Mouse (Mus musculus) MEL (cell line): ENCODE data around the gene Hmgcs1. TPM values are rescaled to one million over a fixed set of nuclear protein-coding genes. Genes with fewer than 3 reads are reported as not detected.

ENCODE experiments used
- DNase-seq: peaks from one replicate; pipeline ENCODE4 v3.0.0; 2011; ENCODE audit warnings: low read depth, low spot score
- H3K27ac ChIP-seq: 2 replicates; pipeline ENCODE4 v1.5.1; 2012; ENCODE audit warnings: low read depth, mild to moderate bottlenecking, control low read depth, low read length, moderate library complexity; ENCODE audit not compliant: control insufficient read depth
- H3K27me3 ChIP-seq, 2 experiments: fragments of 150-350 bp in 1 of 2; sonication (generic) in 1 of 2; 2 replicates each; pipeline ENCODE4 v1.6.1; 2012; ENCODE audit warnings: low read length in 2 of 2, mild to moderate bottlenecking in 2 of 2, improper control_type of control experiment in 1 of 2, moderate library complexity in 1 of 2; ENCODE audit not compliant: insufficient read depth in 2 of 2, control insufficient read depth in 1 of 2
- H3K36me3 ChIP-seq, 2 experiments: 2 replicates each; pipeline ENCODE4 v1.6.1; 2012 to 2014; ENCODE audit warnings: low read length in 2 of 2, improper control_type of control experiment in 1 of 2, inconsistent platforms in 1 of 2, mild to moderate bottlenecking in 1 of 2; ENCODE audit not compliant: insufficient read depth in 2 of 2, control insufficient read depth in 1 of 2
- H3K4me1 ChIP-seq, 2 experiments: fragments of 150-350 bp in 1 of 2; sonication (generic) in 1 of 2; 2 replicates each; pipeline ENCODE4 v1.6.1; 2012; ENCODE audit warnings: low read length in 2 of 2, improper control_type of control experiment in 1 of 2, mild to moderate bottlenecking in 1 of 2; ENCODE audit not compliant: insufficient read depth in 2 of 2, control insufficient read depth in 1 of 2
- H3K4me3 ChIP-seq, 2 experiments: fragments of 150-350 bp in 1 of 2; sonication (generic) in 1 of 2; 2 replicates each; pipeline ENCODE4 v1.5.1; 2012; ENCODE audit warnings: low read depth in 2 of 2, low read length in 2 of 2, mild to moderate bottlenecking in 2 of 2, moderate library complexity in 2 of 2, control low read depth in 1 of 2, improper control_type of control experiment in 1 of 2; ENCODE audit not compliant: control insufficient read depth in 1 of 2, insufficient read depth in 1 of 2
- H3K79me2 ChIP-seq: 2 replicates; pipeline ENCODE4 v1.6.1; 2012; ENCODE audit warnings: mild to moderate bottlenecking, low read length, moderate library complexity; ENCODE audit not compliant: control insufficient read depth, poor library complexity, insufficient read depth
- H3K9ac ChIP-seq: 2 replicates; pipeline ENCODE4 v1.6.1; 2012; ENCODE audit warnings: low read depth, mild to moderate bottlenecking, control low read depth, low read length, moderate library complexity; ENCODE audit not compliant: control insufficient read depth, poor library complexity, severe bottlenecking
- H3K9me3 ChIP-seq: fragments of 150-350 bp; sonication (generic); replicated peaks from 2 replicates; pipeline ENCODE4 v1.6.1; 2012; ENCODE audit warnings: mild to moderate bottlenecking, low read length, improper control_type of control experiment, moderate library complexity; ENCODE audit not compliant: insufficient read depth
- CHD1 ChIP-seq: IDR thresholded peaks from 2 replicates; pipeline ENCODE4 v1.6.1; 2012; ENCODE audit warnings: low read depth, mild to moderate bottlenecking, inconsistent platforms, low read length, improper control_type of control experiment
- CHD2 ChIP-seq: IDR thresholded peaks from 2 replicates; pipeline ENCODE4 v1.6.1; 2011; ENCODE audit warnings: low read length, improper control_type of control experiment
- CTCF ChIP-seq, 3 experiments: IDR thresholded peaks in 2 of 3; conservative IDR thresholded peaks in 1 of 3; 2 replicates each; pipeline ENCODE4 v1.5.1; 2011 to 2012; ENCODE audit warnings: low read length in 3 of 3, low read depth in 2 of 3, mild to moderate bottlenecking in 2 of 3, improper control_type of control experiment in 1 of 3, inconsistent platforms in 1 of 3, mixed read lengths in 1 of 3, moderate library complexity in 1 of 3; ENCODE audit not compliant: control insufficient read depth in 1 of 3, insufficient read depth in 1 of 3, poor library complexity in 1 of 3, severe bottlenecking in 1 of 3
- ELF1 ChIP-seq: IDR thresholded peaks from 2 replicates; pipeline ENCODE4 v1.6.1; 2014; ENCODE audit warnings: low read depth, mild to moderate bottlenecking, inconsistent platforms, low read length, improper control_type of control experiment, moderate library complexity
- GATA1 ChIP-seq: IDR thresholded peaks from 2 replicates; pipeline ENCODE4 v1.6.1; 2011; ENCODE audit warnings: low read depth, low read length, improper control_type of control experiment
- HCFC1 ChIP-seq: IDR thresholded peaks from 2 replicates; pipeline ENCODE4 v1.6.1; 2012; ENCODE audit warnings: low read depth, mild to moderate bottlenecking, inconsistent platforms, low read length, improper control_type of control experiment, moderate library complexity
- MAX ChIP-seq: IDR thresholded peaks from 2 replicates; pipeline ENCODE4 v1.6.1; 2011; ENCODE audit warnings: low read length, improper control_type of control experiment
- MAZ ChIP-seq: IDR thresholded peaks from 2 replicates; pipeline ENCODE4 v1.6.1; 2012; ENCODE audit warnings: low read depth, mild to moderate bottlenecking, inconsistent platforms, low read length, improper control_type of control experiment
- MYC ChIP-seq: IDR thresholded peaks from 2 replicates; pipeline ENCODE4 v1.6.1; 2011; ENCODE audit warnings: low read depth, mild to moderate bottlenecking, low read length, improper control_type of control experiment, moderate library complexity
- NELFE ChIP-seq: IDR thresholded peaks from 2 replicates; pipeline ENCODE4 v1.6.1; 2011; ENCODE audit warnings: low read depth, low read length, improper control_type of control experiment
- NRF1 ChIP-seq: IDR thresholded peaks from 2 replicates; pipeline ENCODE4 v1.6.1; 2014; ENCODE audit warnings: low read depth, mild to moderate bottlenecking, inconsistent platforms, low read length, improper control_type of control experiment, moderate library complexity; ENCODE audit not compliant: poor library complexity, insufficient read depth, severe bottlenecking
- POLR2A ChIP-seq, 2 experiments: IDR thresholded peaks; 2 replicates each; pipeline ENCODE4 v1.6.1; 2011 to 2012; ENCODE audit warnings: low read length in 2 of 2, mild to moderate bottlenecking in 2 of 2, control low read depth in 1 of 2, improper control_type of control experiment in 1 of 2, low read depth in 1 of 2, moderate library complexity in 1 of 2; ENCODE audit not compliant: control insufficient read depth in 1 of 2, insufficient read depth in 1 of 2, poor library complexity in 1 of 2
- POLR2AphosphoS2 ChIP-seq: IDR thresholded peaks from 2 replicates; pipeline ENCODE4 v1.6.1; 2011; ENCODE audit warnings: low read length, improper control_type of control experiment
- RAD21 ChIP-seq: IDR thresholded peaks from 2 replicates; pipeline ENCODE4 v1.6.1; 2011; ENCODE audit warnings: mild to moderate bottlenecking, low read depth, low read length, improper control_type of control experiment
- SIN3A ChIP-seq: IDR thresholded peaks from 2 replicates; pipeline ENCODE4 v1.6.1; 2012; ENCODE audit warnings: low read length, improper control_type of control experiment, inconsistent platforms
- SMC3 ChIP-seq: IDR thresholded peaks from 2 replicates; pipeline ENCODE4 v1.6.1; 2011; ENCODE audit warnings: low read depth, low read length, improper control_type of control experiment
- TBP ChIP-seq: IDR thresholded peaks from 2 replicates; pipeline ENCODE4 v1.8.0; 2011; ENCODE audit warnings: low read depth, low read length, improper control_type of control experiment
- ZC3H11A ChIP-seq: IDR thresholded peaks from 2 replicates; pipeline ENCODE4 v1.6.1; 2012; ENCODE audit warnings: low read depth, mild to moderate bottlenecking, inconsistent platforms, low read length, improper control_type of control experiment
- ZKSCAN1 ChIP-seq: IDR thresholded peaks from 2 replicates; pipeline ENCODE4 v1.6.1; 2012; ENCODE audit warnings: low read depth, mild to moderate bottlenecking, inconsistent platforms, low read length, improper control_type of control experiment, moderate library complexity
- ZMIZ1 ChIP-seq: IDR thresholded peaks from 2 replicates; pipeline ENCODE4 v1.6.1; 2012; ENCODE audit warnings: low read depth, mild to moderate bottlenecking, inconsistent platforms, low read length, improper control_type of control experiment, moderate library complexity
- polyA plus RNA-seq, 2 experiments: library from polyadenylated mRNA; stranded (reverse) in 1 of 2; unstranded in 1 of 2; fragments of >175 nt in 1 of 2; fragments of >200 nt in 1 of 2; gene quantifications; 2 replicates each; pipeline versions ENCODE4 v1.2.1 to v1.2.4; 2012; ENCODE audit warnings: low replicate concordance in 2 of 2, low read depth in 1 of 2; ENCODE audit not compliant: insufficient read length in 2 of 2, insufficient read depth in 1 of 2, missing spikeins in 1 of 2
- total RNA-seq: library from RNA; depleted of rRNA; stranded (reverse); fragments of 300-350 nt; gene quantifications from 2 replicates; pipeline ENCODE4 v1.2.3, GENCODE M21; 2012; rRNA removed

Gene Hmgcs1
- total RNA-seq, result 13.6 and 16.4 TPM in 2 replicates
- polyA plus RNA-seq, result 10 to 100 TPM in 1 of 2 experiments, not detected in 1; 19.3 TPM

- DNase-seq, result peak; percentile 99
- no peak for TF ChIP-seq MYC
- peak; percentile 77; the same call in 1 of the 2 replicates for TF ChIP-seq ZMIZ1
- TF ChIP-seq ELF1, result peak; percentile 66
- TF ChIP-seq NRF1, result no peak
- peak; percentile 65 for TF ChIP-seq NELFE
- 0 out of 2 replicates have a peak, but pooled peaks have one; percentile 54 for TF ChIP-seq MAZ
- TF ChIP-seq MAX, result no peak
- TF ChIP-seq HCFC1, result peak; percentile 69
- TF ChIP-seq POLR2A (IDR thresholded peaks at IDR 0.05; ENCODE audit: control insufficient read depth in 1 of 2, insufficient read depth in 1 of 2, low read depth in 1 of 2, low read length in 2 of 2, poor library complexity in 1 of 2), result peak; percentile 61 to 71; a peak in 2 of 4 replicates
- peak; percentile 74 for TF ChIP-seq CHD2
- TF ChIP-seq ZKSCAN1, result no peak
- no peak for TF ChIP-seq ZC3H11A
- 0 out of 2 replicates have a peak, but pooled peaks have one; percentile 10 for TF ChIP-seq GATA1
- TF ChIP-seq POLR2AphosphoS2, result peak; percentile 59; the same call in 1 of the 2 replicates
- TF ChIP-seq SIN3A, result 0 out of 2 replicates have a peak, but pooled peaks have one; percentile 63
- TF ChIP-seq TBP, result no peak
- peaks cover 0 to 6% of the 10 kb centered on the region in 2 experiments; a peak in 2 of 4 replicates for H3K4me1 ChIP-seq
- no peaks in the 10 kb centered on the region for H3K9me3 ChIP-seq
- peaks cover 9% of the 10 kb centered on the region for H3K79me2 ChIP-seq
- H3K27me3 ChIP-seq, result no peaks in the 10 kb centered on the region
- peak within 1 kb of the TSS; percentile 34; the same call in 1 of the 2 replicates for H3K27ac ChIP-seq
- peaks cover 0 to 10% of the 10 kb centered on the region in 2 experiments; a peak in 2 of 4 replicates for H3K36me3 ChIP-seq
- peak within 1 kb of the TSS; percentile 80 to 96 for H3K4me3 ChIP-seq
- H3K9ac ChIP-seq, result peak within 1 kb of the TSS; percentile 78
These were observed at the start of gene Hmgcs1 for GRCm38 (mm10) chr13:119690039-119690728. Hmgcs1 (plus strand) TSS chr13:119690379.

GRCm38 (mm10) chr13:119640504-119640903, 49.7 kb upstream of the Hmgcs1 start:
- H3K36me3 ChIP-seq, result no peaks in the 10 kb centered on the region
- no peaks in the 10 kb centered on the region for H3K9me3 ChIP-seq
- no peaks in the 10 kb centered on the region for H3K4me1 ChIP-seq
- H3K79me2 ChIP-seq, result no peaks in the 10 kb centered on the region
- peak; percentile 38 for DNase-seq
- no peak overlapping the region for H3K27ac ChIP-seq
- no peak overlapping the region for H3K9ac ChIP-seq
- no peaks in the 10 kb centered on the region for H3K27me3 ChIP-seq
- no peak overlapping the region for H3K4me3 ChIP-seq
- TF ChIP-seq HCFC1, result no peak
- peak; percentile 38 to 70 (median 55) for TF ChIP-seq CTCF (IDR thresholded peaks at IDR 0.05 in 2 of 3, conservative IDR thresholded peaks at IDR 0.05 in 1 of 3; ENCODE audit: control insufficient read depth in 1 of 3, insufficient read depth in 1 of 3, low read depth in 2 of 3, low read length in 3 of 3, poor library complexity in 1 of 3, severe bottlenecking in 1 of 3)
- TF ChIP-seq SMC3, result peak; percentile 66
- no peak for TF ChIP-seq CHD1
- TF ChIP-seq RAD21, result peak; percentile 73
- TF ChIP-seq ZC3H11A, result peak; percentile 50; the same call in 1 of the 2 replicates
